Mouse (Mus musculus) C2C12 (cell line): ENCODE results near the gene Plce1.

ENCODE experiments used
- CEBPB ChIP-seq: IDR thresholded peaks from one replicate; pipeline ENCODE4 v1.6.1; 2011; ENCODE audit warnings: low read depth, mild to moderate bottlenecking, control low read depth, moderate library complexity
- CTCF ChIP-seq: IDR thresholded peaks from one replicate; pipeline ENCODE4 v1.5.1; 2011; ENCODE audit not compliant: control insufficient read depth, insufficient read depth, insufficient read length
- FOSL1 ChIP-seq: IDR thresholded peaks from one replicate; pipeline ENCODE4 v1.8.0; 2011; ENCODE audit warnings: mild to moderate bottlenecking, low read length; ENCODE audit not compliant: poor library complexity, insufficient read depth, severe bottlenecking
- MAX ChIP-seq: IDR thresholded peaks from one replicate; pipeline ENCODE4 v1.6.1; 2011; ENCODE audit warnings: mild to moderate bottlenecking, control low read depth
- MYOD1 ChIP-seq: IDR thresholded peaks from one replicate; pipeline ENCODE4 v1.6.1; 2011; ENCODE audit warnings: low read depth; ENCODE audit not compliant: control insufficient read depth, insufficient read length
- USF1 ChIP-seq: IDR thresholded peaks from one replicate; pipeline ENCODE4 v1.6.1; 2011; ENCODE audit warnings: low read depth, mild to moderate bottlenecking, control low read depth, moderate library complexity

GRCm38 (mm10) chr19:38793563-38794045 lies 312.7 kb downstream of the Plce1 start:
- TF ChIP-seq CTCF (no peak), USF1 (no peak), MAX (no peak), CEBPB (no peak), FOSL1 (no peak), MYOD1 (no peak)
